In the genomic region with DNA sequence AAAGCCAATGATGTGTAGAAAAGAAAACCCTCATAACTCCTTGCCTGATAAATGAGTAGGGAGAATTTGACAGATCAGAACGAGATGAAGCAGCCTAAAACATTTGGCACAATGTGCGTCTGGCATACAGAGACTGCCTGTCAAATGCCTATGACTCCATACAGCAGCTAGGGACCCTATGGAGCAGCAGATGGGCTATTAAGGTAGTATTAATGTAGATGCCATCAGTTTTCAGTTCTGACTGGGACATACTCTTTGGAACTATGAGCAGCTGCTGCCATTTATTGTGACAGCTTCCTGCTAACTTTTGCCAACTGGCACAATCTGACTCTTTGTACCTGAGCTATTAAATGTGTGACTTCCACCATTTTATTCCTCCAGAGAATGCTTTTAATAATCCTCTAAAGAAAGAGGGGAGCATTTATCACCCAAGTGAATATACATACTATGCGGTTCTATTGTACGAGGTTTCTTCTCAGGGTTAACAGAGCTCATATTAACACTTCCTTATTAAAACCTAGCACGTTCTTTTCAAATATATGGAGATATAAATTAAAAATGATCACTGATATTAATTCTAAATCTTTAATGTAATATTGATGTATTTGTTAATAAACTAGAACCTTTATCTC, we compare ENCODE assay signal across 18 mouse cellular contexts.
DNase-seq lines count a peak whose midpoint lies in the region; ATAC-seq lines count a peak whose summit lies in the region.
"Had no signal": no experiment of that assay in that cellular context is flagged by ENCODE, and none has a peak within 500 bp of the region (broad histone marks: within the 10 kb centered on the region; RNA-seq: fewer than 3 reads in every experiment).

No protein-coding gene starts in this region.

- peak; percentile 17 to 23 for DNase-seq in cerebellum, postnatal 10 days
- DNase-seq in cerebellum, adult 18-20 months, result no peak
- DNase-seq in midbrain, embryonic 10.5 days (ENCODE audit: low spot score), result no peak
- no peak for DNase-seq in kidney, postnatal 10 days
- DNase-seq: adrenal gland, postnatal 14 days; cerebellum, adult 9-10 months; gastrocnemius, postnatal 36 days; heart, postnatal 4 days; kidney, adult 2 months; right cerebral cortex, adult 18-20 months had no signal

- ATAC-seq in midbrain, embryonic 12.5 days (ENCODE audit: low FRiP score, low read depth), result peak; percentile 62; the same call in 1 of the 2 replicates
- ATAC-seq in hindbrain, embryonic 16.5 days, result peak; percentile 97
- ATAC-seq in neural tube, embryonic 15.5 days (ENCODE audit: low FRiP score), result peak; percentile 74
- ATAC-seq in megakaryocyte progenitor cell, adult 5-6 weeks (replicated peaks; ENCODE audit: poor library complexity), result no peak

- H3K4me2 ChIP-seq in midbrain, embryonic 12.5 days (replicated peaks), result no peak overlapping the region
- no peak overlapping the region for H3K4me2 ChIP-seq in hindbrain, embryonic 16.5 days (ENCODE audit: low read length)
- no peak overlapping the region for H3K4me2 ChIP-seq in neural tube, embryonic 15.5 days
- H3K4me2 ChIP-seq: heart, embryonic 12.5 days; limb, embryonic 15.5 days; lung, embryonic 15.5 days had no signal

- no peaks in the 10 kb centered on the region for H3K4me1 ChIP-seq in midbrain, embryonic 12.5 days
- no peaks in the 10 kb centered on the region for H3K4me1 ChIP-seq in midbrain, embryonic 10.5 days
- H3K4me1 ChIP-seq in hindbrain, embryonic 16.5 days (ENCODE audit: control insufficient read depth, insufficient read depth, low read depth, low read length), result 0 out of 2 replicates have a peak, but pooled peaks cover 4% of the 10 kb centered on the region
- no peaks in the 10 kb centered on the region for H3K4me1 ChIP-seq in neural tube, embryonic 15.5 days
- H3K4me1 ChIP-seq: heart, embryonic 12.5 days; limb, embryonic 15.5 days; lung, embryonic 15.5 days; megakaryocyte, embryonic 14.5 days had no signal

- no peak overlapping the region for H3K27ac ChIP-seq in midbrain, embryonic 12.5 days (replicated peaks)
- no peak overlapping the region for H3K27ac ChIP-seq in midbrain, embryonic 10.5 days (replicated peaks)
- no peak overlapping the region for H3K27ac ChIP-seq in hindbrain, embryonic 16.5 days (ENCODE audit: low read depth, low read length)
- H3K27ac ChIP-seq in neural tube, embryonic 15.5 days (replicated peaks), result no peak overlapping the region
- H3K27ac ChIP-seq: limb, embryonic 15.5 days had no signal

- H3K36me3 ChIP-seq in midbrain, embryonic 12.5 days, result no peaks in the 10 kb centered on the region
- no peaks in the 10 kb centered on the region for H3K36me3 ChIP-seq in midbrain, embryonic 10.5 days
- H3K36me3 ChIP-seq in hindbrain, embryonic 16.5 days (ENCODE audit: control insufficient read depth, insufficient read depth, low read length), result no peaks in the 10 kb centered on the region
- no peaks in the 10 kb centered on the region for H3K36me3 ChIP-seq in neural tube, embryonic 15.5 days
- H3K36me3 ChIP-seq: heart, embryonic 12.5 days; limb, embryonic 15.5 days; lung, embryonic 15.5 days had no signal

- no peak overlapping the region for H3K4me3 ChIP-seq in midbrain, embryonic 12.5 days
- no peak overlapping the region for H3K4me3 ChIP-seq in midbrain, embryonic 10.5 days
- H3K4me3 ChIP-seq in hindbrain, embryonic 16.5 days (ENCODE audit: low read length), result no peak overlapping the region
- H3K4me3 ChIP-seq in neural tube, embryonic 15.5 days (replicated peaks), result no peak overlapping the region
- H3K4me3 ChIP-seq: heart, embryonic 12.5 days; limb, embryonic 15.5 days; lung, embryonic 15.5 days; megakaryocyte, embryonic 14.5 days had no signal

- H3K9ac ChIP-seq in midbrain, embryonic 12.5 days (replicated peaks), result no peak overlapping the region
- no peak overlapping the region for H3K9ac ChIP-seq in hindbrain, embryonic 16.5 days (ENCODE audit: low read depth, low read length)
- no peak overlapping the region for H3K9ac ChIP-seq in neural tube, embryonic 15.5 days (replicated peaks)
- H3K9ac ChIP-seq: heart, embryonic 12.5 days; limb, embryonic 15.5 days; lung, embryonic 15.5 days had no signal

- 82% methylated on average over 5 of the region's 5 CpGs for WGBS in midbrain, embryonic 12.5 days
- WGBS in midbrain, embryonic 10.5 days, result 89% methylated on average over 5 of the region's 5 CpGs
- 48% methylated on average over 5 of the region's 5 CpGs for WGBS in hindbrain, embryonic 16.5 days
- 39% methylated on average over 5 of the region's 5 CpGs for WGBS in neural tube, embryonic 15.5 days

- H3K27me3 ChIP-seq in midbrain, embryonic 12.5 days, result no peaks in the 10 kb centered on the region
- H3K27me3 ChIP-seq in midbrain, embryonic 10.5 days (ENCODE audit: low read depth, poor library complexity, severe bottlenecking), result no peaks in the 10 kb centered on the region
- no peaks in the 10 kb centered on the region for H3K27me3 ChIP-seq in hindbrain, embryonic 16.5 days (replicated peaks; ENCODE audit: control insufficient read depth, insufficient read depth, low read length)
- H3K27me3 ChIP-seq in neural tube, embryonic 15.5 days (replicated peaks), result no peaks in the 10 kb centered on the region
- H3K27me3 ChIP-seq: heart, embryonic 12.5 days; limb, embryonic 15.5 days; lung, embryonic 15.5 days; megakaryocyte, embryonic 14.5 days had no signal

- H3K9me3 ChIP-seq in midbrain, embryonic 12.5 days, result no peaks in the 10 kb centered on the region
- H3K9me3 ChIP-seq in midbrain, embryonic 10.5 days (replicated peaks), result no peaks in the 10 kb centered on the region
- no peaks in the 10 kb centered on the region for H3K9me3 ChIP-seq in hindbrain, embryonic 16.5 days (ENCODE audit: control insufficient read depth, low read length)
- no peaks in the 10 kb centered on the region for H3K9me3 ChIP-seq in neural tube, embryonic 15.5 days (replicated peaks)
- H3K9me3 ChIP-seq: heart, embryonic 12.5 days; limb, embryonic 15.5 days; lung, embryonic 15.5 days; megakaryocyte, embryonic 14.5 days had no signal

Comparison
In these comparisons a context has a peak if more than half of its experiments do, and no peak if none do; other contexts are left out.
1. DNase-seq: peak in cerebellum, postnatal 10 days (2 of 2); none in cerebellum, adult 18-20 months (0 of 2), midbrain, embryonic 10.5 days (single experiment) and kidney, postnatal 10 days (single experiment).